Mouse (Mus musculus) intestine, postnatal 0 days (tissue): ENCODE data around the gene Slc29a3. TPM values are rescaled to one million over a fixed set of nuclear protein-coding genes. Genes with fewer than 3 reads are reported as not detected.

ENCODE experiments used
- ATAC-seq: fragments of 200-750 bp; cut with Nextera tagmentation; 2 replicates; pipeline ENCODE4 v1.8.0; 2017; ENCODE audit warnings: mild to moderate bottlenecking, moderate TSS enrichment, moderate library complexity
- H3K27ac ChIP-seq: fragments of 300-500 bp; sonication (generic); 2 replicates; pipeline ENCODE4 v1.5.1; 2014; ENCODE audit warnings: mild to moderate bottlenecking, low read depth, low read length, moderate library complexity
- H3K27me3 ChIP-seq: fragments of 300-500 bp; sonication (generic); replicated peaks from 2 replicates; pipeline ENCODE4 v1.6.1; 2014; ENCODE audit warnings: low read length, mixed read lengths; ENCODE audit not compliant: control insufficient read depth, insufficient read depth
- H3K36me3 ChIP-seq: fragments of 300-500 bp; sonication (generic); 2 replicates; pipeline ENCODE4 v1.6.1; 2014; ENCODE audit warnings: mild to moderate bottlenecking, moderate library complexity; ENCODE audit not compliant: control insufficient read depth, insufficient read depth
- H3K4me1 ChIP-seq: fragments of 300-500 bp; sonication (generic); replicated peaks from 2 replicates; pipeline ENCODE4 v1.6.1; 2014; ENCODE audit warnings: antibody characterized with exemption, low read length, mixed read lengths; ENCODE audit not compliant: control insufficient read depth, insufficient read depth
- H3K4me2 ChIP-seq: fragments of 300-500 bp; sonication (generic); replicated peaks from 2 replicates; pipeline ENCODE4 v1.6.1; 2014; ENCODE audit warnings: low read depth, mild to moderate bottlenecking, moderate library complexity
- H3K4me3 ChIP-seq: fragments of 300-500 bp; sonication (generic); 2 replicates; pipeline ENCODE4 v1.5.1; 2014; ENCODE audit warnings: low read depth, low read length
- H3K9ac ChIP-seq: fragments of 300-500 bp; sonication (generic); 2 replicates; pipeline ENCODE4 v1.6.1; 2014; ENCODE audit warnings: mild to moderate bottlenecking, low read depth, low read length
- H3K9me3 ChIP-seq: fragments of 300-500 bp; sonication (generic); 2 replicates; pipeline ENCODE4 v1.6.1; 2016; ENCODE audit warnings: mixed run types; ENCODE audit not compliant: control insufficient read depth
- CTCF ChIP-seq: sonication (generic); IDR thresholded peaks from 2 replicates; pipeline ENCODE4 v1.5.1; 2016; ENCODE audit warnings: low read depth, mild to moderate bottlenecking, control low read depth, antibody characterized with exemption, moderate library complexity
- WGBS: fragments of 180-500 bp; shearing (Covaris S2); extraction: QIAGEN DNeasy Blood & Tissue Kit; methylation state at CpG from one replicate; pipeline ENCODE4 v1.1.7; 2014; 5-methylcytosine and 5-hydroxymethylcytosine counted together
- polyA plus RNA-seq: library from polyadenylated mRNA; unstranded; fragments of >200 nt; fragmentation: Nextera tagmentation; extraction: Ambion mirVana; gene quantifications from 2 replicates; pipeline ENCODE4 v1.2.1, GENCODE M21; 2015

Slc29a3 gene
- polyA plus RNA-seq, 1 experiment from 2014 or later = 6.3 TPM

GRCm38 (mm10) chr10:60756992-60757391 lies 4.4 kb upstream of the Slc29a3 start:
- no peak overlapping the region for H3K4me3 ChIP-seq
- TF ChIP-seq CTCF = peak; percentile 87
- no peak for ATAC-seq
- no peaks in the 10 kb centered on the region for H3K4me1 ChIP-seq
- 7% methylated on average over 7 of the region's 7 CpGs for WGBS
- no peak overlapping the region for H3K9ac ChIP-seq
- H3K27me3 ChIP-seq = no peaks in the 10 kb centered on the region
- H3K36me3 ChIP-seq = no peaks in the 10 kb centered on the region
- no peak overlapping the region for H3K27ac ChIP-seq
- H3K9me3 ChIP-seq = no peaks in the 10 kb centered on the region
- no peak overlapping the region for H3K4me2 ChIP-seq

GRCm38 (mm10) chr10:60756146-60756545 lies 3.6 kb upstream of the Slc29a3 start:
- Histone ChIP-seq H3K4me2 (no peak overlapping the region), H3K27ac (no peak overlapping the region), H3K36me3 (no peaks in the 10 kb centered on the region), H3K4me1 (no peaks in the 10 kb centered on the region), H3K9ac (no peak overlapping the region), H3K27me3 (no peaks in the 10 kb centered on the region), H3K9me3 (no peaks in the 10 kb centered on the region), H3K4me3 (no peak overlapping the region)
- TF ChIP-seq CTCF = no peak
- no peak for ATAC-seq

GRCm38 (mm10) chr10:60753941-60754340 lies 1.3 kb upstream of the Slc29a3 start:
- no peaks in the 10 kb centered on the region for H3K27me3 ChIP-seq
- no peaks in the 10 kb centered on the region for H3K4me1 ChIP-seq
- TF ChIP-seq CTCF = no peak
- no peak overlapping the region for H3K4me3 ChIP-seq
- H3K4me2 ChIP-seq = no peak overlapping the region
- ATAC-seq = no peak
- peaks cover 4% of the 10 kb centered on the region; the same call in 1 of the 2 replicates for H3K36me3 ChIP-seq
- no peaks in the 10 kb centered on the region for H3K9me3 ChIP-seq
- H3K27ac ChIP-seq = no peak overlapping the region
- H3K9ac ChIP-seq = no peak overlapping the region
- WGBS = 78% methylated on average over 8 of the region's 8 CpGs

- H3K27me3 ChIP-seq = no peaks in the 10 kb centered on the region
- peak overlapping the region; percentile 88 for H3K4me2 ChIP-seq
- peaks cover 9% of the 10 kb centered on the region; the same call in 1 of the 2 replicates for H3K36me3 ChIP-seq
- no peaks in the 10 kb centered on the region for H3K4me1 ChIP-seq
- WGBS = 83% methylated on average over 9 of the region's 9 CpGs
- no peak for TF ChIP-seq CTCF
- no peak overlapping the region for H3K27ac ChIP-seq
- no peak overlapping the region for H3K4me3 ChIP-seq
- H3K9ac ChIP-seq = no peak overlapping the region
- no peak for ATAC-seq
- no peaks in the 10 kb centered on the region for H3K9me3 ChIP-seq
Measured at GRCm38 (mm10) chr10:60753261-60753660, 667 bp upstream of the Slc29a3 start.

DNA sequence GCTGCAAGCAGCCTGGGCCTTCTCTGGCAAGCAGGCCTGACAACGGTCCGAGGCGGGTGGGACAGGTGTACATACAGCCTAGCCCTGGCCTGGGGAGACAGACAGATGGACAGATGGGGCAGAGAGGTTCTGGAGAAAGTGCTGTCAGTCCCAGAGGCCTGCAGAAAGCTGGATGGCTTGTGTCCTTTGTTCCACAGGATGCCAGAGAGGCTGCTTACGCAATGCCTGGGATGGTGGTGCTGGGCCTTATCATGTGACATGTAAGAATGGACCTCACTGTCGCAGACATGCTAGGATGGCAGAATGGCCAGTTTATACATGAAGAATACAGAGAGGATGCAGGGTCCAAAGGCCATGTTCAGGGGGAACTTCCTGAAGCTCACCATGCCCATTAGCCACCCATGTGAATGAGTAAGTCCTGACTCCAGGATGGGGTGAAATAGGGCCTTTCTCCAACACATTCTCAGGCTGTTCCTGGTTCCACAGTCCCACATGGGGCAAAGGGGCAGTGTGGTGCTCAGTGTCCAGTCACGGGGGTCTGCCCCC lies 4.9 kb downstream of the Slc29a3 start:
- TF ChIP-seq CTCF = no peak
- no peak overlapping the region for H3K4me2 ChIP-seq
- no peak overlapping the region for H3K27ac ChIP-seq
- no peak for ATAC-seq
- no peak overlapping the region for H3K9ac ChIP-seq
- H3K9me3 ChIP-seq = no peaks in the 10 kb centered on the region
- WGBS = 61% methylated on average over 6 of the region's 6 CpGs
- H3K4me1 ChIP-seq = no peaks in the 10 kb centered on the region
- H3K4me3 ChIP-seq = no peak overlapping the region
- peaks cover 15% of the 10 kb centered on the region; the same call in 1 of the 2 replicates for H3K36me3 ChIP-seq
- no peaks in the 10 kb centered on the region for H3K27me3 ChIP-seq

- TF ChIP-seq CTCF = no peak
- ATAC-seq = no peak
- Histone ChIP-seq H3K36me3 (peaks cover 15% of the 10 kb centered on the region; the same call in 1 of the 2 replicates), H3K4me2 (no peak overlapping the region), H3K27ac (no peak overlapping the region), H3K27me3 (no peaks in the 10 kb centered on the region), H3K4me1 (no peaks in the 10 kb centered on the region), H3K4me3 (no peak overlapping the region), H3K9ac (no peak overlapping the region), H3K9me3 (no peaks in the 10 kb centered on the region)
- 89% methylated on average over 2 of the region's 2 CpGs for WGBS
Measured at GRCm38 (mm10) chr10:60746512-60746911, 6.1 kb downstream of the Slc29a3 start.
